Comparison of ENCODE assay signal across 8 mouse cellular contexts in the genomic region with DNA sequence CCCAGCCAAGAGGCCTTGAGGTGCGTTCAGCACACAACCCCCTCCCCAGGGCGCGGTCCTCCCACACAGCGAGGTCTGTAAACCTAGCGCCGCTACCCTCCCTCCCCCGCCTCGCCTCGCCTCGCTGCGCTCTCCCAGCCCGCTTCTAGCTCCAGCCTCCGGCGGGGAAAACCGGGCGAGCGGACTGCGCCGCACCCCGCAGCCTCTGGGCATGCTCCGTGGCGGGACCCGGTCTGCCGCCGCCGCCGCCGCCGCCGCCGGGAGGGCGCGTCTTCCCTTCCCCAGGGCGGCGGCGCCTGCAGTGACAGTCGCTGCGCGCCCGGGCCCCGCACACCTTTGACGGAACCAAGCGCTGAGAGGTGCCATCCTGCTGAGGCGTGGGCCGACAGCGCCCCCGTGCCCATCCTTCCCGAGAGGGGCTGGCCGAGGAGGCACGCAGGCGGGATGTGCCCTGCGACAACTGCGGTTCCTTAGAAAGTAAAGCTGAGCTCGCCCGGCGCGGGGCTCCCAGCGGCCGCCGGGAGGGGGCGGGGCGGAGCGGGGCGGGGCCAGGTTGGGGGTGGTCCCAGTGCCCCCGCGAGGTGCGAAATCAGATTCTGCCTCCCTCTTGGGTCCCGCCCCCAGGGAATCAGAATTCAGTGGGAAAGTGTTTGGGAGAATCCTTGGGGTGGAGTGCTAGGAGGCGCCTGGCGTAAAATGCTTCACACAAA.
DNase-seq lines count a peak whose midpoint lies in the region; ATAC-seq lines count a peak whose summit lies in the region.

No protein-coding gene starts in this region.

- H3K9me3 ChIP-seq in heart, embryonic 11.5 days (replicated peaks; ENCODE audit: control insufficient read depth, low read length), result no peaks in the 10 kb centered on the region
- no peaks in the 10 kb centered on the region for H3K9me3 ChIP-seq in kidney, embryonic 14.5 days (ENCODE audit: control insufficient read depth, low read length)
- H3K9me3 ChIP-seq in limb, embryonic 15.5 days, result no peaks in the 10 kb centered on the region
- H3K9me3 ChIP-seq in midbrain, embryonic 15.5 days, result no peaks in the 10 kb centered on the region
- no peaks in the 10 kb centered on the region for H3K9me3 ChIP-seq in stomach, embryonic 15.5 days

- peaks cover 15% of the 10 kb centered on the region for H3K4me1 ChIP-seq in heart, embryonic 11.5 days (ENCODE audit: control insufficient read depth, insufficient read depth, low read length)
- H3K4me1 ChIP-seq in kidney, embryonic 14.5 days (ENCODE audit: control insufficient read depth, insufficient read depth, low read length), result peaks cover 24% of the 10 kb centered on the region
- H3K4me1 ChIP-seq in limb, embryonic 15.5 days, result peaks cover 35% of the 10 kb centered on the region
- H3K4me1 ChIP-seq in midbrain, embryonic 15.5 days, result peaks cover 22% of the 10 kb centered on the region
- peaks cover 20% of the 10 kb centered on the region for H3K4me1 ChIP-seq in stomach, embryonic 15.5 days

- peak overlapping the region; percentile 90 for H3K9ac ChIP-seq in heart, embryonic 11.5 days (ENCODE audit: low read depth, low read length)
- peak overlapping the region; percentile 84 for H3K9ac ChIP-seq in kidney, embryonic 14.5 days (ENCODE audit: low read depth, low read length)
- H3K9ac ChIP-seq in limb, embryonic 15.5 days, result peak overlapping the region; percentile 55
- peak overlapping the region; percentile 61 for H3K9ac ChIP-seq in midbrain, embryonic 15.5 days
- peak overlapping the region; percentile 62 for H3K9ac ChIP-seq in stomach, embryonic 15.5 days

- peak; percentile 14 for DNase-seq in CD4-positive, CD25-positive, alpha-beta regulatory T cell, adult 2 months (ENCODE audit: low read depth, low spot score)

- under 1% methylated on average over 58 of the region's 70 CpGs for WGBS in heart, embryonic 11.5 days (ENCODE audit: insufficient replicate concordance)
- under 1% methylated on average over 59 of the region's 70 CpGs for WGBS in kidney, embryonic 14.5 days
- WGBS in limb, embryonic 15.5 days, result under 1% methylated on average over 66 of the region's 70 CpGs
- 0% methylated on average over 70 of the region's 70 CpGs for WGBS in midbrain, embryonic 15.5 days
- under 1% methylated on average over 57 of the region's 70 CpGs for WGBS in stomach, embryonic 15.5 days

- peak overlapping the region; percentile 79 for H3K4me2 ChIP-seq in heart, embryonic 11.5 days
- peak overlapping the region; percentile 92 for H3K4me2 ChIP-seq in kidney, embryonic 14.5 days (replicated peaks; ENCODE audit: low read depth, low read length)
- peak overlapping the region; percentile 99 for H3K4me2 ChIP-seq in limb, embryonic 15.5 days
- peak overlapping the region; percentile 99 for H3K4me2 ChIP-seq in midbrain, embryonic 15.5 days
- H3K4me2 ChIP-seq in stomach, embryonic 15.5 days, result peak overlapping the region; percentile 94

- peak overlapping the region; percentile 80 for H3K4me3 ChIP-seq in heart, embryonic 11.5 days (ENCODE audit: low read depth, low read length)
- peak overlapping the region; percentile 77 for H3K4me3 ChIP-seq in kidney, embryonic 14.5 days (ENCODE audit: low read length)
- peak overlapping the region; percentile 75 for H3K4me3 ChIP-seq in limb, embryonic 15.5 days
- peak overlapping the region; percentile 55 for H3K4me3 ChIP-seq in midbrain, embryonic 15.5 days
- peak overlapping the region; percentile 69 for H3K4me3 ChIP-seq in stomach, embryonic 15.5 days (replicated peaks)

- H3K36me3 ChIP-seq in heart, embryonic 11.5 days (ENCODE audit: control insufficient read depth, insufficient read depth, low read length), result no peaks in the 10 kb centered on the region
- H3K36me3 ChIP-seq in kidney, embryonic 14.5 days (ENCODE audit: control insufficient read depth, insufficient read depth, low read length), result no peaks in the 10 kb centered on the region
- H3K36me3 ChIP-seq in limb, embryonic 15.5 days, result no peaks in the 10 kb centered on the region
- no peaks in the 10 kb centered on the region for H3K36me3 ChIP-seq in midbrain, embryonic 15.5 days (replicated peaks)
- no peaks in the 10 kb centered on the region for H3K36me3 ChIP-seq in stomach, embryonic 15.5 days

- no peaks in the 10 kb centered on the region for H3K27me3 ChIP-seq in heart, embryonic 11.5 days (ENCODE audit: control insufficient read depth, insufficient read depth, low read length)
- H3K27me3 ChIP-seq in kidney, embryonic 14.5 days (ENCODE audit: control insufficient read depth, insufficient read depth, low read length), result no peaks in the 10 kb centered on the region
- peaks cover 12% of the 10 kb centered on the region; the same call in 1 of the 2 replicates for H3K27me3 ChIP-seq in limb, embryonic 15.5 days
- H3K27me3 ChIP-seq in midbrain, embryonic 15.5 days (replicated peaks), result no peaks in the 10 kb centered on the region
- H3K27me3 ChIP-seq in stomach, embryonic 15.5 days (replicated peaks), result no peaks in the 10 kb centered on the region

- no peak for ATAC-seq in CD4-positive, CD25-positive, alpha-beta regulatory T cell, adult 4 months
- ATAC-seq in erythroid progenitor cell, adult 5-6 weeks (replicated peaks; ENCODE audit: low FRiP score, poor library complexity, severe bottlenecking), result peak; percentile 38
- ATAC-seq in heart, embryonic 11.5 days (replicated peaks; ENCODE audit: insufficient number of reproducible peaks, low FRiP score, low TSS enrichment), result peak; percentile 79
- peak; percentile 84 for ATAC-seq in kidney, embryonic 14.5 days (ENCODE audit: low FRiP score, low TSS enrichment)
- peak; percentile 72 for ATAC-seq in limb, embryonic 15.5 days (ENCODE audit: insufficient number of reproducible peaks, low FRiP score, low TSS enrichment, low read depth)
- ATAC-seq in midbrain, embryonic 15.5 days (replicated peaks), result peak; percentile 82
- ATAC-seq in stomach, embryonic 15.5 days (ENCODE audit: insufficient read depth, low FRiP score, low read depth), result peak; percentile 79

- H3K27ac ChIP-seq in heart, embryonic 11.5 days (ENCODE audit: low read depth, low read length), result peak overlapping the region; percentile 98
- H3K27ac ChIP-seq in kidney, embryonic 14.5 days (ENCODE audit: low read depth, low read length), result peak overlapping the region; percentile 96
- peak overlapping the region; percentile 89 for H3K27ac ChIP-seq in limb, embryonic 15.5 days
- H3K27ac ChIP-seq in midbrain, embryonic 15.5 days, result peak overlapping the region; percentile 69
- H3K27ac ChIP-seq in stomach, embryonic 15.5 days, result peak overlapping the region; percentile 96
